Mouse (Mus musculus): Measurements from ENCODE around the gene Tas2r135. TPM values are rescaled to one million over a fixed set of nuclear protein-coding genes. Genes with fewer than 3 reads are reported as not detected.

The Tas2r135 gene
- total RNA-seq (2021): under 1 TPM in 1 of 2 experiments, not detected in 1; 0.23 TPM
- long read RNA-seq, experiment 1: 0 reads
- long read RNA-seq, experiment 2: 0 reads

DNA sequence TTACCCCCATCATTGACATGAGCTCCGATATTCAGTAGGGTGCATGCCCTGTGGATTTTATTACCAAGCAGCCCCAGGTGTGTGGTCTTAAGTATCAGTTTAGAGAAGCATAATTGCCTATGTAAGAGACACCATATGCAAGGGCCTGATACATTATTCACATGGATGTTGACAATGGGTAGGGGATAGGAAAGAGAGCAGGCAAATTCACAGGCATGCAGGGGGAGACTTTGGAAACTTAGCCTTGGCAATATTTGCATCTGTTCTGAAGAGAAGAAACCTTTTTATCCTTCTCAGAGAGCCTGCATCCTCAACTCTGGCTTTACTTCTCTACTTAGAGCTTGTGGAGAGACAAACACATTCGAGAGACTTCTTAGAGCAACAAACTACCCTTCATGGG lies at the start of gene Tas2r135:
Gene Tas2r135, plus strand, starts transcription at position 301 of the 400 bp plus-strand sequence.
- DNase-seq: no peak

DNA sequence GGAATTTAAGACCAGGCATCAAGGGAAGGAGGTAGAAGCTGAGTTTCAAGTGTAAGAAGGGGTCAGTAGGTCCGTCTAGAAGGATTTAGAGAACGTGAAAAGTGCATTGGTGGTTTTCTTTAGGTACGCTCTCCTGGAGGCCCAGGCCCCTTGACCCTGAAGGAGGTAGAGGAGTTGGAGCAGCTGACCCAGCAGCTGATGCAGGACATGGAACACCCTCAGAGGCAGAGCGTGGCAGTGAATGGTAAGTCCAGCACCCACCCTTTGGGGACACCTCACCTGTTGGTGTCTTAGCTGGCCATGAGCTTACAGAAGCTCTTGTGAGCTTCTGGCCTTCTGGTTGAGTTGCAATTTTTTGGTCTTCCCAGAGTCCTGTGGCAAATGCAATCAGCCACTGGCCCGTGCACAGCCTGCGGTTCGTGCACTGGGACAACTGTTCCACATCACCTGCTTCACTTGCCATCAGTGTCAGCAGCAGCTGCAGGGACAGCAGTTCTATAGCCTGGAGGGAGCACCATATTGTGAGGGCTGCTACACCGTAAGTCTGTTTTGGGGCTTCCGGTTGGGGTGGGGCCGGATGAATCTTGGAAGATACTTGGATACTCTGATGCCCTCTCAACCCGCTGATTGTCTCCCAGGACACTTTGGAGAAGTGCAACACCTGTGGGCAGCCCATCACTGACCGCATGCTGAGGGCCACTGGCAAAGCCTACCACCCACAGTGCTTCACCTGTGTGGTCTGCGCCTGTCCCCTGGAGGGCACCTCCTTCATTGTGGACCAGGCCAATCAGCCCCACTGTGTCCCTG lies 49.2 kb upstream of the Tas2r135 start:
- DNase-seq: no peak
- intact Hi-C loops (cut with DNase I): no loop called here

More for the DNA sequence above, at the start of gene Tas2r135:
- intact Hi-C loops (cut with DNase I): no loop called here

DNA sequence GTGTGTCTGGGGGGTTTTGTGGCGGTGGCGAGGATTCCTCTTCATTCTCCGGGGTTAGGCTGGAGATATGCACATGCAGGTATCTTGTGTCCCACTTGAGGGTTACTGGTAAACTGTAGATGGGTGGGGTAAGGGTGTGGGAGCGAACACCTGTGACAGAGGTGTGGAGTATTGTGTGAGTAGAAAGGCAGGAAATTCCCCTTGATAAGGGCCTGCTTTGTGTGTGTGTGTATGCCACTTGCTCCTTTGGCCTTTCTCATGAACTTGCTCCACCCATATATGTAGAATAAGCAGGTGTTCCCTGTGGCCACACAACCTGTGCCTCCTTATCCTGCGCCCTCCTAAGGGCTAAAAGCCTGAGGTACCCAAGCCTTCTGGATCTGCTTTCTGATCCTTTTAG lies 48.3 kb upstream of the Tas2r135 start:
- DNase-seq: no peak
- intact Hi-C loops (cut with DNase I): no loop called here

DNA sequence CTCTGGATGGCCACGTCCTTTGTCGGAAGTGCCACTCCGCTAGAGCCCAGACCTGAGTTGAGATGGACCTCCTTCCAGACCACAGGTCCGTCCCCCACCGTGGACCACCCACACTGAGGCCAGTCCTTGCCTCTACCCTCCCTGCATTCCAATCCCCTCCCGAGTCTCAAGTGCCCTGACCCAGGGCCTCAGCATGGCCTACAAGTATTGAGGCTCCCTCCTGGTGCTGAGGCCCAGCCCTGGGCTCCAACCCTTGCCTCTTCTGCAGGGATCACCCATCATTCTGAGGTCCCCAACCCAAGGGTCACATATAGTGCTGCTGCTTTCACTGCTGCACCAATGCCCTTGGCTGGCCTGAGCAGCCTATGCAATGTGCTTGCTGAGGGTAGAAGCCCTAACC lies 47.3 kb upstream of the Tas2r135 start:
- intact Hi-C loops (cut with DNase I): no loop called here
- DNase-seq: no peak

DNA sequence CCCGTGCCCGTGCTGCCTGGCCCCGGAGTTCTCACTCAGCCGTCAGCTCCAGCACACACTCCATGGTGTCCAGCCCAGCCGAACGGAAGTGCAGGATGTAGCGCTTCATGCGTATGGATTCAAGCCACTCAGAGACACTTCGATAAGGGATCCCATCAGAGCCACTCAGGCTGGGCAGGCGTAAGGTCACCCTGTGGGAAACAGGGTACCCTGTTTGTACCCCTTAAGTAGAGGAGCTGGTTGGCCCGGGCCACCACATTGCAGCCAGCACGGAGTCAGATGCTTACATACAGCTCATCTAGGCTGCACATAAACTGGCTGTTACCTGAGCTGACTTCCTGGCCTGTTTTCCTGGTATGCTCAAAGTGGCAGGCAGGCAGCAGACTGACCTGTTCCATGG lies 46.3 kb upstream of the Tas2r135 start:
- DNase-seq: no peak
- intact Hi-C loops (cut with DNase I): no loop called here

DNA sequence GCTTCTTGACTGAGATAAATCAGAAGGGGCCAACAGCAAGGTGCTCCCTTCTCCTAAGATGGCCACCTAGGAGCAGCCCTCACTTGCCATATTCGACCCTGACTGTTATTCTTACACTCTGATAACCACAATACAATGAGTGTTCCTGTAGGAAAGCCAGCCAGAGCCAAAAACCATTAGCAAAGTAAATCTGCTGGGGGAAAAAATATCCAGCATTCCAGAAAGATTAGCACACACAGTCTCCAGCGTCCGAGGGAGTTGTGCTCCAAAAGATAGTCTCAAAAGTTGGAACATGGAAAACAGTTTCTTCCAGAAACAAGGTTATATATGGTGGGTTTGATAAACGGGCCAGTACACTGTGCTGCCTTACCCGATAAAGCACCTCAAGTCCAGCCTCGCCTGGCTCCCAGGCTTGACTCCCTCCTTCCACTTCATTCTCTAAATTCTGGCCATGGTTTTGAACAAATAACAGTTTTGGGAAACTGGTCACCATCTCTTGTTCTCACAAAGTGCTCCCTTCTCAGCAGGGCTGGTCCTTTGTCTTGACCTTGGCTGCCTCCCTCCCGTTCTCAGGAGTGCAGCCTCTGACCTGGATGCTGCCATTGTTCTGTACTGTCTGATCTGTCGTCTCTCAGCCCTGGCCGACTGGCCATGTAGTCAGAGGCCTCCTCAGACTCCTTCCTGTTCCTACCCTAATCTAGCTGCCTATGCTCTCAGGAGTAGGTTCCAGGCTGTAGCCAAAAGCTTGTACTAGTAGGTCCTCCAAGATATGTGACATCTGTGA lies 45.7 kb upstream of the Tas2r135 start:
- no peak for DNase-seq
- intact Hi-C loops (cut with DNase I): no loop called here

DNA sequence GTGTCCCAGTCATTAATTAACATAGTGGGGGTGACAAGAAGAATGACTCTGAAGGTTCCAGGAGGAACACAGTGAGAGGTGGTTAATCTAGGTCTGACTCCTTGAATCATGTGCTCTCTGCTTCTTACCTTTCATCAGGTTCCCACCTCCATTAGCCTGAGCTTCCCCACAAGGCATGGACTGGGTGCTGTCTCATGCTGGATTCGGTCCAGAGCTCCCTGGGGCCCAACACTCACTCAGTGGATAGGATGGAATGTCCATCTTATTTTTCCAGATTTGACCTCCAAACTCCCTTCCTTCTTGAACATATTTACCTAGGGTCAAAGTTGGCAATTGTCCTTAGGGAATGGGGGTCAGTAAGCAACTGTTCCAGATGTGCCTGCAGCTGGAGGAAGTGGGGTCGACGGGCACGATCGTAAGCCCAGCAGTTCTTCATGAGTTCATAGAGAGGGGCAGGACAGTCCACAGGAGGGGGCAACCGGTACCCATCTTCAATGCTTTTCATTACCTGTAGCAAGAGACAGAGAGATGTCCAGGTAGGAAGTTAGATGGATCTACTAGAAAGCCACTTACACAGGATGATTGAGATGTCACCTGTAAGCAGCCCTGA lies 44.9 kb upstream of the Tas2r135 start:
- no peak for DNase-seq
- intact Hi-C loops (cut with DNase I): no loop called here

DNA sequence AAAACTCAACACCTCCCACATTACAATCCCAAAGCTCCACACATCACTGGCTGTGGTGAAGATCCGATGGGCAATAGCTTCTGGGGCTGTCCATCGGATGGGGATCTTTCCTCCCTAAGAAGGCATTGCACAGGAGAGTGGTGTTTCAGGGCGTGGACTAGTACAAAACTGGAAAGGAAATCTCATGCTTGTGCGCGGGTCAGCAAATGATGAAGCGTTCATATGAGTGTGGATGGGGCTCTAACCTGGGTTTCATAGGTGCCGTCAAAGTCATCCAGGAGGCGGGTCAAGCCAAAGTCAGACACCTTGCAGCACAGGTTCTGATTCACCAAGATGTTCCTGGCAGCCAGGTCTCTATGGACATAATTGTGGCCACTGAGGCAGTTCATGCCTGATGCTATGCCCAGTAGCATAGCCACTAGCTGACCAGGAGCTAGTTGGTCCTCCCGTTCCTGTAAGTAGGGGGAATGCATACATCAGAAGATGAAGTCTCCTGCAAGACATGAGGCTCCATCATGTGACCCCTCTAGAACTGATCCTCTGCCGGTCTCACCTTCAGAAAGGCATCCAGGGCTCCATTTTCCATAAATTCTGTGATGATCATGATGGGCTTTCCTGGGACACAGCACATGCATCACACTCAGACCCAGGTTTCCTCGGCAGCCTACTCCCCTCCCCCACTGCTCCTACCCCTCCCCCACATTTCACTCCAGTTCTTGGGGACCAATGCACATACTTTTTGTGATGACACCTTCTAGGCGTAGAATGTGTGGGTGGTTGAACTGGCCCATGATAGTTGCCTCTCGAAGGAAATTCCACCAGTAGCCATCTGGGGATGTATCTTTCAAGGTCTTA lies 44.0 kb upstream of the Tas2r135 start:
- DNase-seq: no peak
- intact Hi-C loops (cut with DNase I): no loop called here

DNA sequence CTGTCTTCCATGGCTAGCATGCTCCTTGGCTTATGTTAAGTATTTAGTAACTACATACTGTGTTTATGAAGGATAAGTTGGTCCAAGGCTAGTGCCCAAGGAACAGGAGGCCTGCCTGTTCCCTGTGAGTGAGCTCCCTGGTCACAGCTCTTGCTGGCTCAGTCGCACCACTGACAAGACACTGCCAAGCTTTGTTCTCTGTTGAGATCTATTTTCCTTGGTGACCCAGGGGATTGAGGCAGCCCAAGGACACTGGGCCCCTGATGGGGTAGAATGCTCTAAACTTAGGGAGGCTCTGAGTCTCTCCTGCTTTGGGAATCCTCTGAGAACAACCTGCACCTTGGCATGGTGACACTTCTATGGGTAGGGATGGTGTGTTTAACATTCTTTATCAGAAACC lies 43.2 kb upstream of the Tas2r135 start:
- intact Hi-C loops (cut with DNase I): no loop called here
- DNase-seq: no peak

DNA sequence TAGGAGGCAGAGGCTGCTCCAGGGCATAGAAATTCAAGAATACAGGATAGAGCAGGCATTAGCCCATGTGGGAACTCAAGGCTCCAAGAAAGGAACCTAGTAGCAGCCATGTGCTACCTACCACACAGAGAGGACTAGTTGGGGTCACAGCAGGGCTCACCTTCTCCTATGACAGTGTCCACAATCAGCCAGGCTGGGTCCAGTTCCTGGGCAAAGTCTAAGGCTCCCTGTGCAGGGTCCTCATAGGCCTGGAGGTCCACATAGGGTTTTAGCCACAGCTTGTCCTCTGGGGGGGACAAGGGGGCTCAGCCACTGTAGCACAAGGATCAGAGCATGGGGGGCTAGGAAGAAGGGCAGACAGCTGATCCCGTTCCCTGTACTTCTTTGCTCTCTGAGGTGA lies 42.7 kb upstream of the Tas2r135 start:
- DNase-seq: no peak
- intact Hi-C loops (cut with DNase I): no loop called here

DNA sequence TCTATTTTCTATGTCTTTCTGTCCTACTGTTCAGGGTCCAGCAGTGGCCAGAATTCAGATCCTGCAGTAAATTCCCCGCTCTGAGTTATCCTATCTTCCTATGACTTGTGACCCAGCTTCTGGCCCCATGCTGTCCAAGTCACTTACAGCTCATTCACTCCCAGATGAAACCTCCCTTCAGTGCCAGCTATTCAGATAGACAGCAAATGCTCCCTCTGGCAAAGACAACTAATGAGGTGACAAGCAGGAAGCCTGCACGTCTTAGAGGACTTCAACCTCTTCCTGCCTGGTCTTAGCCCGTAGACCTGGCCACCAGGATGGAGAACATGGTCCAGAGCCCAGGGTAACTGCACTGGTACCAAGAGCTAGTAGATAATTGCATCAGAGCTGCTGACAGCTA lies 42.3 kb upstream of the Tas2r135 start:
- intact Hi-C loops (cut with DNase I): no loop called here
- DNase-seq: no peak

DNA sequence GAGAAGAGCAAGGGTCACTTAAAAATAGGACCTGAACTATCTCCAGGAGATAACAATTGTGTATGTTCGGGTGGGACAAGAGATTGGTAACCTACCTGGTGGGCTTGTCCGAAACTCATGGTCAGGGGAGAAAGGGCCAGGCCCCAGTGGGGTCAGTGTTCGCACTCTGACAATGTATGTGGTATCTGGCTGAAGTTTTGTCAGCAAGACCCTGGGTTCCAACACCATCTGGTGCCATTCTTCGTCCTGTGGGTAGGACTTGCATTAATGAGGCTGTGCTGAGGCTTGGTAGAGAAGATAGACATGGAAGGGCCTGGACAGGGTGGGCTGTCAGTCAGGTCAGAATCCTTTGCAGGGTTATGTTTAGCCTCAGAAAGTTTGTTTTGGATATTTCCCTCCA lies 41.2 kb upstream of the Tas2r135 start:
- DNase-seq: no peak
- intact Hi-C loops (cut with DNase I): no loop called here

DNA sequence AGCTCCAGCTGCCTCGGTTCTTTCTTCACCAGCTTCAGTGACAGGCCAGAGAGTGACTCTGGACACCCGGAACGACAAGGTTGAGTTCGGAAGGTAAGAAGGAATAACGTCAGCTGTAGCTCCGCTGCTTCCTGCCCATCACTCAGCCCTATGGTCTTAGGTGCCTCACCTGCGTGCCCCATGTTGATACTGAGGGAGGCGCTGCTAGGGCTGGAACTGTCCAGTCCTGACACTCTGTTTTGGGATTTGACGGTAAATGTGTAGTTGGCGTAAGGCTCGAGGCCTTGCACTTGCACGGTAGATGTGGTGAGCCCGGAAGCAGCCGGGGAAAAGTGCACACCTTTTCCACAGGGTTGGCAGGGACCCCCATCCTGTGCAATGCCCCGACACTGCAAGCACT lies 40.6 kb upstream of the Tas2r135 start:
- intact Hi-C loops (cut with DNase I): no loop called here

DNA sequence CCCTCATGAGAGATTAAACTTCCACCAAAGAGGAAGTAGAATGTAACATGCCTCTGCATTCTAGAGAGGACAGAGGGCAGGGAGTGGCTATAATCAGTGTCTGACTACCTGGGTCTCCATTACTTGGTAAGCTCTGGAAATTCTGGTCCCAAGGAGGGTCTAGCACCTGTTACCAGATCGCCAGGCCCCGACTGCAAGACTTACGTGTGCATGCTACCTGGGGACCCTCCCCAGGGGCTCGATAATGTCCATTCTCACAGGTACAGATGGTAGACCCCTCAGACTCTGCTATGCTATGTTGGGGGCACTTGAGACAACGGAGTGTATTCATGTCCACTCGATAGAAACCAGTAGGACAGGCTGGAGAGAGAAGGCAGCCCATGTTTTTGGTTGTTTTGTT lies 40.0 kb upstream of the Tas2r135 start:
- intact Hi-C loops (cut with DNase I): no loop called here
- DNase-seq: no peak

More for the DNA sequence above, 40.6 kb upstream of the Tas2r135 start:
- DNase-seq: no peak

DNA sequence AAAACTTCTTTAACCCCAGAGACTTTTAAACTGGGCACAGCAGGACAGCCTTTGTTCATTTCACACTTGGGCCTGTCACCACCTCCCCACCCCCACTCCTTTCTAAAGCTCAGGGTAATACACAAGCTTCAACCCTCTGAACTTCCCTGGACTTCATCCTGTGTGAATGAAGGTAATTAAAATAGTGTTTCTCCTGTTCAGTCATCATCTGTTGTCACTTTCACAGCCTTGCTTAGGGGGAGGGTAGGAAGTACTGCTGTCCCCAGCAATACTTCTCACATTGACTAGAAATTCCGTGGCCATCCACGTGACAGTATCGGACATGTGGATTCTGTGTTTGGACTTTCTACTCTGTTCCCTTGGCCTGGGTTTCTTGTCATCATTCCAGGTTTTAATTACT lies 35.4 kb upstream of the Tas2r135 start:
- DNase-seq: no peak
- intact Hi-C loops (cut with DNase I): no loop called here

DNA sequence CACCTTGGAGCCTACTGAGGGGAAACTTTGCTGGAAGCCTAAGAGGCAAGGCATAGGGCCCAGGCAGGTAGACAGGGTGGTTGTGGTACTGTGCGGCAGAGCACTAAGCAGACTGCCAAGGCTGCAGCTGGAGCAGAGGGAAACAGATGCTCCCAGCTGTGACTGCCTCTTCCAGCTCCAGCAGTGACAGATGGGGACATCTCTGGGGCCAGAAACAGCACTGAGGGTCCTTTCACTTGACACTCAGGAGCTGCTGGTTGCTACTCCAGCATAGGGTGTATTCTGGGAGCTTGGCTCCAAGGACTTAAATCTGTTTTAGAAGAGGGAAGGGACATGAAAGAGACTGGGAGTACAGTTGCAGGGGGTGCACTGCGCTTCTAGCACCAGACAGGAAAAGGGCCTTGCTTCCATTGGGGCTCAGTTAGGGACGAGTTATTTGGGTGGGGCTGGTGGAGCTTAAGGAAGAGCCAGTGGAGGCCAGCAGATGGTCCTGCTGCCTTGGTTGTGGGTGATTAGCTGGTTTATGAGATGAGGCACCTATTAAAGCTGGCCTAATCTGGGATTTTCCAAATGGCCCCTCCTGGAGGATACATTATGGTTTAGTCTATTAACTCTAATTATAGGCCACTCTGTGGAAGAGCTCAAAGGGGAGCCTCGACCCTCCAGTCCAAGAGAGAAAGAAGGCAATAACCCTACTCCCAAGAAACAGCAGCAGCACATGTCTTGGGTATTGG lies 34.4 kb upstream of the Tas2r135 start:
- DNase-seq: no peak
- intact Hi-C loops (cut with DNase I): no loop called here

DNA sequence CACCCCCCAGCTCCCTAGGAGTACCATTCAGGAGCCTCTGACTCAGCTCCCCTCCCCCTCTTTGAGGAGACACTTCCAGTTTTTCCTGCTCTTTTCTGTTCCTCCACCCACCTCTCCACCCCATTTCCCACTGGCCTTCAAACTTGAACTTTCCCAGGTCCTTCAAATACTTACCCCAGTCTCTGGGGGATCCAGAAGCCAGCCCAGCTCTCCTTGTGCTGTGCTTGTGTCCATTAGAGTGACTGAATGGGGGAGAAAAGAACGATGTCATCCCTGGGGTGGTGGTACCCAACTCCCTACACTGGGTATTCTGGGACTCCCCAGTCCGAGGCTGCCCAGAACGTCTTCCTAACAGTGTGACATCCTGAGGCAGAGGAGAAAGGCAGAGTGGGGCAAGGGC lies 33.2 kb upstream of the Tas2r135 start:
- no peak for DNase-seq
- intact Hi-C loops (cut with DNase I): no loop called here

DNA sequence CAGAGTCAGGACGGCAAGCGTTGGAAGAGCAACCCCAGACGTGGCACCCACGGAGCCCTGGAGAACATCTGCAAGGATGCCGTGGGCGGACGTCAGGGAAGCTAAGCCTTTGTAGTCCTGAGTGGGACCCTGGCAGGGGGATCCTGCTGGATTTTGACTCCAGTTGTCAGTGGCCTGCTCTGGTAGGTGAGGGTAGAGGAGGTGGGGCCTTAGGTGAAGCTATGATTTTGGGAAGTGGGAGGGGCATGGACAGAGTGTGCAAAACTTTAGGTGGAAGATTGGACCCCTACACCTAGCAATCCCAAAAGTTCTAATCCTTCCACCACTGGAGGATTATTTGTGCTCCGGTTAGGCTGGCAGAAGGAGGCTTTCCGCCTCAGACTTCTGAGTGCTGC lies 32.8 kb upstream of the Tas2r135 start:
- intact Hi-C loops (cut with DNase I): no loop called here

DNA sequence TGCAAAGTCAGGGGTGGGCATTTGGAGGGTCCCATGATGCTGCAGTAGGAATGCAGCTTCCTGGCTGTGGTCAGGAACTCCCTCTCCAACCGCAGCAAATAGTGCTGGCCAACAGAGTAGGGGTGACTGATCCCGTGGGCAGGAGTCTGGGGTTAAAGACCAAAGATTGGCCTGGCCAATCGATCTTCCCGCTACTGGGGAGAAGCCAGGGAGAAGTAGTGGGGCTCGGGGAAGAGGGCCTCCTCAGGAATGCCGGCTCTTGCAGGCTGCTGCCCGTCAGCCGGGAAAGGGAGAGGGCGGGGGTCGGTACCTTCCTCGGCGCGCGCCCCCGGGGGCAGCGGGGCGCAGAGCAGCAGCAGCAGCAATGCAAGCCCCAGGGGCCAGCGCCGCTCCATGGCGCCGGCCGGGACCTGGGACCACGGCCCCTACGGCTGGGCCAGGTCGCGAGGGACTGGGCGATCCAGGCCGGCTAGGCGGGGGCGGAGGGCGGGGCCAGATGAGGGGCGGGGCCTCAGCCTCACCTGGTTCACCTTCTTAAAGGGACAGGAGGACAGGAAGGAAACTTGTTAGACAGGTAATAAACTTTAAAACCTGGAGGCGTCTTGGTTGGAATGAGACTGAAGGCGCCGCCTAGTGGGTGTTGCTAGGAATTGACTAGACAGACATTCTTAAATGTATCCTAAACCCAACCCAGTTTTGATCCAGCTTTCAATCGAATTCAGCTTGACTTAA lies 32.3 kb upstream of the Tas2r135 start, which contains the start of gene Epha1:
Gene Epha1, minus strand, starts transcription at position 453 of the 732 bp plus-strand sequence.
- DNase-seq: no peak
- intact Hi-C loops (cut with DNase I): no loop called here

More for the DNA sequence above, 32.8 kb upstream of the Tas2r135 start:
- DNase-seq: no peak
